Mouse (Mus musculus) 416B (cell line): Measurements from ENCODE around the gene Ltf.
A peak's percentile ranks its signal among the peaks of the same experiment; 100 is the strongest.

Experiments
- DNase-seq: peaks from one replicate; pipeline ENCODE4 v3.0.0; 2011; ENCODE audit warnings: low read depth

The Ltf gene

DNA sequence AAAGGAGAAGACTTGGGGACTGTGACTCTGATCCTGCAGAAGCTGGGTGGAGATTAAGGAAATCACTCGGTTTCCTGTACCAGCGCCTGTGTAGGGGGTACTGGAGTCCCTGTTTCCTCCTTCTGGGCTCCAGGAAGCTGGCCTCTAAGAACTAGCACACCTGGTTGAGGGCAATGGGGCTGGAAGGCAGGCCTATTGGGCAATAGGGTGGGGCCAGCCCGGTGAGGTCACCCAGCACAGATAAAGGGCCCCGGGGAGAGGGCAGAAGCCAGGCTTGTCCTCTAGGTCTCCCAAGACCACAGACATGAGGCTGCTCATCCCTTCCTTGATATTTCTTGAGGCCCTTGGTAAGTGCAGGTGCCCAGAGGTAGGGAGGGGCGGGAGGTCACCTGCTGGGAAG lies at the start of gene Ltf:
Ltf (plus strand) TSS at position 250 of the 400 bp plus-strand sequence.
- DNase-seq, result peak; percentile 20

DNA sequence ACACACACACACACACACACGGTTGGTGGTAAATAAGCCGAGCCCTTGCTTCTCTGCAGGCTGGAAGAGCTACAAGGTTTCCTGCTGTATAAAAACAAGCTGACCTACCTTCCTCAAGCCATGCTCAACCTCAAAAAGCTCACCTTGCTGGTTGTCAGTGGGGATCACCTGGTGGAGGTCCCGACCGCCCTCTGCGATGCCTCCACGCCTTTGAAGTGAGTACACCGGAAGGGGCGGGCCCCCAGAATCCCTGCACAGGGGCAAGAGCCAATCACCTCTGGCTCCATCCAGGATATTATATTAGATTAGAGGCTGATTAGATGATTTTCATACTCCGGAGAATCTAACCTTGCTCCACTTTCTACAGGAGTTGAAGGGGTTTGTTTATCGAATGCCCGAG lies 39.7 kb upstream of the Ltf start:
- no peak for DNase-seq

DNA sequence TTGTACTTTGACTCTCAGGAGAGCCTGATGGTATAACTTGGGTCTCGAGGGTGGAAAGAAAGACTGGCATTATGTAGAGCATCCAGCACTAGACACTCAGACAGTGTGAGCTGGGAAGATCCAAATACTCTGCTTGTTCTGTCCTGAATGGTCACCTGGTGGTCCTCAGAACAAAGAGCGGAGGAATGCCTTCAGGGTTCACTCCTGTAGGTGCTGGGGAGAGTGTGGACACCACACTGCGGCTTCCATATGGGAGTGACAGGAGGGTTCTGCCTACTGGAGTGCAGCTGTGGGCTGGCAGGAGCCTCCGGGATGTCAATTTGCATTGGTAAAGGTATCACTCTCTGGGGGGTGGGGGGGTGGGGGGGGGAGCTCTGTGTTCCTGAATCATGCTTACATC lies 36.7 kb upstream of the Ltf start:
- no peak for DNase-seq

DNA sequence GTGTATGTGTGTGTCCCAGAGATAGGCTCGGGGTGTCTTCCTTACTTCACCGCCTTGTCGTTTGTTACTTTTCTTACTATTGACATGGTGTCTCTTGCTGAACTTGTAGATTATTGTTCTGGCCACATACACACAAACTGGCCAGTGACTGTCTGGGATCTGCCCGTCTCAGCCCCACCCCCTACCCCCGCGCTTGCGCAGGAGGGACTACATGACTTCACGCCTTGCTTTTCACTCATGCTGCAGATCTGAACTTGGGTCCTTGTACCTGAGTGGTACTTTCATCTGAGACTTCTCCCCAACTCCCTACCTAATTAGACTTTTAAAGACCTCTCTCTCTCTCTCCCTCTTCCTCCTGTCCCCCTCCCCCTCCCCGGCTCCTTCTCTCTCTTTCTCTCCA lies 35.0 kb upstream of the Ltf start:
- no peak for DNase-seq

DNA sequence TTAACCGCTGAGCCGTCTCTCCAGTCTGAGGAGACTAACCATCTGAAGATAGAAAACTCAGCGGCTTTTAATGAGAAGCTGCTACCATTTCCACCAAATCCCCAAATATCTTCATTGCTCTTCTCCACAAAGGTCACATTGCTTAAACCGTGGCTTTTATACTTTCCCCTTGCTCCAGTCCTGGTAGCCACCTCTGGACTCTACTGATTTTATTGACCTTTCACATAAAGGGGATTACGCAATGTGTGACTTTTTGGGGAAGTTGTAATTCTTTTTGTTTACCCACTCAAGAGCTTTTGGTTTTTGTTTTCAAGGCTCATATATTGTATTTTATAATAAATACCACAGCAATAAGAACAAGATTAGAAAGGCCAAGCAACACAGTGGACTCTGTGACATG lies 33.5 kb upstream of the Ltf start:
- no peak for DNase-seq

DNA sequence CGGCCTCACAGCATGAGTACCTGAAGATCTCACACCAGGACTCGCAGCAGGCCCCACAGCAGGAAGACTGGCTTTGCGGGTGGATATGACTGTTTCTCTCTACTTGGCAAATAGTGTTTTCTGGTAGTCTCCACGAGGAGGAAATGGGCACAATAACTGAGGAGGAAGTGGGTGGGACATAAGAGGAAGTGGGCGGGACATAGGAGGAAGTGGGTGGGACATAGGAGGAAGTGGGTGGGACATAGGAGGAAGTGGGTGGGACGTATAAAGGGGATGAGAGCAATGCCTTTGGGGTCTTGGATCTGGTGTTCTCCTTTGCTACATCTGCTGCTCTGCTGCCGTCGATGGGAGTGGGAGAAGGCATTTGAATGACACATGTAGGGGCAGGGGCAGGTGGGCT lies 33.1 kb upstream of the Ltf start:
- no peak for DNase-seq

DNA sequence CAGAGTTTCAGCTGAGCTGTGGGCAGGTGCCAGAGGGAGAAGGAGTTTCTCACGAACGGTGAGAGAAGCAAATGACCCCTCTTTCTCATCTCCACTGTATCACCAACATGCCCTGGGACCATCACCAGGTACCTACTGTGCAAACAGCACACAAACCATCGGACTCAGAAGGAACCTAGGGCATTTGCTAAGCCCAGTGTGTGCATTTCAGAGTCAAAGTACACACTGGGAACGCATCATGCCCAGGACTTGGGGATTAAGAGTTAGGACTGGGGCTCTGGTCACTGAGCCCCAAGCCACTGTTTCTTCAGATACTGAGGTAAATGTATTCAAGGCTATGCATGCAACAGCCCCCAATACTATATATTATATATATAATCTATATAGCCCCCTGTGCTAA lies 31.7 kb upstream of the Ltf start:
- DNase-seq, result no peak

DNA sequence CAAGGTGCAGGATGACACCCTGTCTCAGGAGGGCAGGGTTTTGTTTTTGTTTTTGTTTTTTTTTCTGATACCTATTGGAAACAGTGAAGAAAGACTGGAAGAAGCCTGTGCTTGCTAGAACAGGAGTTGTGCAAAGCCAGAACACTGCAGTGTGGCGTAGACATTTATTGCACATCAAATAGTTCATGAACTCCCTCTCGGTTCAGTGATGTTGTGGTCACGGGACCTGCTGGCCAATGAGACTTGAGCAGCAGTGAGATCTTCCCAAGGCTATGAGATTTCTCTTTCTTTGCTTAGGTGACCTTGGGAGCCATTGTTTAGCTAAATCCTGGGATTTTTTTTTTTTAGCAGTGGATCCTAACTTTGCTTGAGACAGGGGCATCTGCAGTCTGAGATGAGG lies 31.0 kb upstream of the Ltf start:
- DNase-seq, result no peak

DNA sequence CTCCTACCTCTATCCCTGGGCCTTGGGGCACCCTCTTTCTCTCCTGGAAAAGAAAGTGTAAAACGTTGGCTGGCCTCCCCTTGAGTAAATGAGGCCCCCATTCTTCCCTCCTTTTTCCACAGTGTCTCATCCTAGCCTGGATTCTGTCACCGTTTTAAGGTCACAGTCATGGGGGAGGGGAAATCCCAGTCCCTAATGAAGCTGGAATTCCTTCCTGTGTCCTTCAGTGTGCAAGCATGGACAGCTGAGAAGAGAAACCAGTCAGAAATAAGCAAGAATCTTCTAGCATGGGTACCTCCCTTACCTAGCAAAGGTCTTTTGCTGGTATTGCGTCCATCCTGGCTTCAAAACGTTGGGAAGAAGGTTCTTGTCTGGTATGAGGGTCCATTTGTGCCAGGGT lies 29.9 kb upstream of the Ltf start:
- DNase-seq, result no peak

DNA sequence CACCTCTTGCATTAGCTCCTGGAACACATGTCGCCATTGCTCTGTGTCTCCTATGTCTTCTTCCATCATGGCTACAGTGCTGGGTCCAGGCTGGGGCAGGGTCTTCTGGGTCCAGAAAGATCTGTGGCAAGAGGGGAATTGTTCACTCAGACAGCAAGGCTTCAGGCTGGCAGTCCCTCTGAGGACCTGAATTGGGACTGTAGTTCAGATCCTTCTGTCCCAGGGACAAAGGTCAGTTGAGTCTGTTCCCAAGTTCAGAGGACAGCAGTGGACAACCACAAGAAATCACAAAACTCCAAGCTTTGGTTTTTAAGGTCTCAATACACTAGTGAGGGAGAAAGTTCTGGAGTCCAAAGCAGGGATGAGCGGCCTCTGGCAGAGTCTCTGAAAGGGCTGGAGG lies 29.5 kb upstream of the Ltf start:
- DNase-seq, result no peak

DNA sequence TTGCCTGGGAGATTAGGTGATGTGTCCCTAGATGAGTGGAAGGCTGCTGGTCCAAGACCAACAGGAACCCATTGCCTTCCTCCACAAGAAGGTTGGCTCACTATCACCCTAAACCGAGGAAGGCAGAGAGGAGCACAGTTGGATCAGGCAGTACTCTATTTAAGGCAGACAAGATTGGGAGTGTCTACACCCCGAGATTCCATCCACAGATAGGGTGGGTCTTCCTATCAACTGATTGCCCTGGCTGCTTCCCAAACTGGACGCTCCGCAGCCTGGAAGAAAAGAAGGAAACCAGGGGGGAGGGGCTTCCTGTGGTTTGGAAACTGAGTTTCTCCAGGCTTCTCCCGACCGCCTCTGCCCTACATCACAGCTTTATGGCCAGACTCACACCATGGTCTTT lies 28.9 kb upstream of the Ltf start, which contains the start of gene Rtp3:
Rtp3 (minus strand) TSS at position 380 of the 400 bp plus-strand sequence.
- DNase-seq, result no peak

DNA sequence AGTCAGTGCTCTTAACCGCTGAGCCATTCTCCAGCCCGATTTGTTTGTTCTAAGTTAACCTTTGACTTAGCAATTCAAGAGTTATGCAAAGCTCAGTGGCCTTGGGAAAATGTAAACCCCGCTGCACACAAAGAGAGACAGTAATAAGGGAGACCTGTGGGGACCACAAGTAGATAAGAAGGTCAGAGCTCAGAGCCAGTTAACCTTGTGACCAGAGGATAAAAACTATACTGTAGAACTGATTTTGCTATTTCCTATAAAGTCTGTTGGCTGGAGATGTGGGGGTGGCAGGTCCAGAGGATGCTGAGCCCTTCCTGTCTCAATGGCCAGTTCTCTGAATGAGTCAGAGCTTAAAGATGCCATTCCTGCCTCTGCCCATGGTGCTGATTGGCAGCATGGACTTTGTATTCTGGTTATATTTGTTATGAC lies 25.8 kb upstream of the Ltf start:
- peak; percentile 70 for DNase-seq

DNA sequence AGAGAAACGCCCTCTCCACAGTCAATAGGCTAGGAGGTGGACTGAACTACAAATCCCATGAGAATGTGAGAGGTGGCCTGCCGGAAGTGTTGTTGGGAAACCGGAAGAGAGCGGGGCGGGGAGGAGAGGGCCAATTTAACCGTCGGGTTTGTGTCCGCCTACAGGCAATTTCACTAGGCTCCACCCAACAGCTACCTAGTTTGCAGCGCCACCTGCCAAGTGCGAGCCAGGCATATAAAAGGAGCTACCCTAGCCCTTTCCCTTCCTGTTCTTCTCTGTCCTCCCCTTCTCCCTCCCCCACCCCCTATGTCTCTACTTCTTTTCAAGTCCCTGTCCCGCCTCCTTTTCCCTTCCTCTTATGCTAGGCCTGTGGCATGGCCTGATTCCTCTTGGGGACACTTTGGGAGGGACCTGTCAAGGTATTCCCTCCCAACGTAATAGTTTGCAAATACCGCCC lies 24.3 kb upstream of the Ltf start:
- peak; percentile 94 for DNase-seq

DNA sequence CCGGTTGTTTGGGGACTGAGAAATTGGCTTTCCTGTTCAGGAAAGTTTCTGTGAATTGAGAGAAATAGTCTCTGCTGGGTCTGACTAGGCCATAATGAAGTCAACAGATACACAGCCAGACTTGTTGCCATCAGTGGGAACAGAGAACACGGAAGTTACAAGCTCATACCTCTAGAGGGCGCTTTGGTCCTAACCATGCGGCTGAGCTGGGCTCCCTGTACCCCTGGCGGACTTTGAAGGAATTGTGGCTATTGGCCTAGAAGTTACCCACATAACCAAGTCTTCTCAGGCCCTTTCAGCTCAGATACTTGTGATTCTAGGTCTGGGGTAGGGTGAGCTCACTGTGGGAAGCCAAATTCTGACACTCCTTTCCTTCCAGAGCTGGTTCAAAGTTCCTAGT lies 21.8 kb upstream of the Ltf start:
- peak; percentile 92 for DNase-seq

DNA sequence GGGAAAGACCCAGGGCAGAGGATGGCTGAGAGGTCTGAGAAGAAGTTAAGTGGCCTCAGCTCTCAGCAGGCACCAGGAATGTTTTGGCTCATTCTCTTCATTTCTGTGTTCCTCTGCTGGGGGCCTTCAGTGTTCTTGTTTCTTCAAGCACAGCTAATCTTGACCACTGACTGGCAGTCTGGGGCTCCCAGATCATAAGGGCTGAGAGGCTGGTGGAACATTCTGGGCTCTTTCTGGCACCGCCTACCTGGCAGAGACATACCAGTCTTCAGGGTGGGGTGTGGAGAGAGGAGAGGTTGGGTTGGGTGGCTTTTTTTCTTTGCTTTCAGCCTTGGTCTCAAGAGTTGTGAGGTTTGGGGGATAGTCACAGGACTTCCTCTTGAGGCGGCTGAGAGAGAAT lies 20.0 kb upstream of the Ltf start:
- DNase-seq, result peak; percentile 12

DNA sequence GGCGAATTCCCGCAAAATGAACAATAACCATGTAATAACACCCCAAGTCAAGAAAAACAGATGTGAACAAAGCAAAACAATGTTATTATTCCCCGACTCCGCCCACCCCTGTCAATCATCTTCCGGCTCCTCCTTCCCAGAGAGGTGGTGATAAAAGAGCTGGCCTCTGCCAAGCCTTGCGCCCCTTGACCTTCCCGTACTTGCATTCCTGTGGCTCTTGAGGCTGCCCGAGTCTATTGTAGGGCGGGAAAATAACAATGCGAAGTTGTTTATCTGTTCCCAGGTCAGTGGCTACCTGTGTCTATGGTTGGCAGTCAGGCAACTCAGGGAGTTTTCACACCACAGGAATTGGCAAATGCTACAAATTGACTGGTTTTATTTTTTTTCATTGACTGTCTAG lies 19.2 kb upstream of the Ltf start:
- no peak for DNase-seq

DNA sequence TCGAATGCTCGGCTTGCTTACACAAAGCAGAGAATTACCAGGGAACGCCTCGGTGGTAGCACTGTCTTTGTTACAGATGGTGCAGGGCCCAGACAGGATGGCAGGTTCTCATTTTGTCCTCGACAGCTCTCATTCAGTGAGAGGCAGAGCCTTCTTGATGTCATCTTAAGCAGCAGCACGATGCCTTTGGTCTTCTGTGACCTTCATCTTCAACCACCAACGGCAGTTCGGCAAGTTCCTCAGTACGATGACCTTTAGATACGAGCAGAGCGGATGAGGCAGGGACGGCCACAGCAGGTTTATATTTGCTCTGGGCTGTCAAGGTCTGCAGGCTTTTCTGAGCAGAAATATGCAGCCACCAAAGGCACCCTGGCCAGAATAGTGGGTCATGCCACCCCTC lies 17.4 kb upstream of the Ltf start:
- DNase-seq, result no peak

DNA sequence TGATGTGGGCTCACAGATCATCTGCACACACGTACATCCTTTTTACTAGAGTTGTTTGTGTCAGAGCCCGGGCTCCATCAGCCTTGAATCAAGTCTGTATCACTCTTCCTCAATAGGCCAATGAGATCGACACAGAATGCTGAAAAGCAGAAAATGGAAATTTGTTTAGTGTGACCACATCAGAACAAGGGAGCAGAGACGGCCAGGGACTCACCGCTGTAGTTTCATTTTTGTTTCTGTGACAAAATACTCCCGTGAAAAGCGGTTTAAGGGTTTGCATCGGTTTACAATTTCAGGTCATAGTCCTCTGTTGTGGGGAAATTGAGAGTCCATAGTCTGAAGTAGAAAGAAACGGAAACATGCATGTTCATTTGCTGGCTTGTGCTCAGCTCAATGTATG lies 15.8 kb upstream of the Ltf start:
- no peak for DNase-seq

DNA sequence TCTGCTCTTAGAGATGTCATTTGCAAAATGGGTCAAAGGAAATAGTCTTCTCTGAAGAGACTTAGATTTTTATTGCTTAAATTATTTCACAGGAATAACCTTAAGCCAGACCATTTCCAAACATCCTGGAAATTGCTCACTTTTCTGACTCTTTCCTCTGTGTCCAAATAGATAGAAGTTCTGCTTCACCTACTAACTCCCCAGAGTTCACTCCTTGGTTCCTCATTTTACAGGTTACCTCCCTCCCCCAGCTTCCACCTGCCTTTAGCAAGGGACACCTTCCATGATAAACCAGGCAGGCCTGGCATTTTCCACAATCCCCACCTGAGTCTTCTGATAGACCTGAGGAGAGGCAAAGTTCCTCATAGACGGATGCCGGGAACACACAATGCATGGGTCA lies 12.5 kb upstream of the Ltf start:
- DNase-seq, result no peak

DNA sequence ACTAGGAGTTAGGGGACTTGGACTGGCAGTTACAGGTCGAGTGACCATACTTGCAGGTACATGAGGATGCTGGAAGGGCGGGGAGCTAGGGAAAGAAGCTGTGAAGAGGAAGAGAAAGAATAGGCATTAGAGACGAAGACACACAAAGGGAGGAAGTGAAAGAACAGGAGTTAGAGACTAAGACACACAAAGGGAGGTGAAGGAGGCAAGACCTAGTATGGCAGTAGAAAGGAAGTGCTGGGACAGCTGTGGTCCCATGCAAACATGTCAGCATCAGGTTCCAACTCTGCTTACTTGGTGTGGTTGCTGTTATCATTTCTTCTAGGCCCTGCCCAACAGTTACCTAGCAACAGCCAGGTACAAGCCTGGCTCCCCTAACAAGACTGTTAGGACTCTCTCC lies 9.3 kb upstream of the Ltf start:
- no peak for DNase-seq

DNA sequence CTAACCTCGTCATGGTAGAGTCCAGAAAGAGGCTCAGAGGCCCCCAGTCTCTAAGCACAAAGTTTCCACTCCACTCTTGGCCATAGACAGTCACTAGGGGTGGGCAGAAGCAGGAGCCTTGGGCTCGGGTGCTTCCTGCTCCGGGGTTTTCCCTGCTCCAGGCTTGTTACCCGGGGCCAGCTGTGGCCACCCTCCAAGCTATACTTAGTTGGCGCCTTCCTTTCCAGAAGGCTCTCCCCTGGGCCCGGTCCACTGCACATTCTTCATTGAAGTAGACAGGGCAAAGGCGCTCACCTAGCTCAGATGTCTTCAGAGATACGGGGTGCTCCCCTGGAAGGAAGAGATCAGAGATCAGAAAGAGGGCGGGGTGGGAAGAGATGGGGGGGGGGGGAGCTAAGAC lies 7.5 kb upstream of the Ltf start:
- no peak for DNase-seq

DNA sequence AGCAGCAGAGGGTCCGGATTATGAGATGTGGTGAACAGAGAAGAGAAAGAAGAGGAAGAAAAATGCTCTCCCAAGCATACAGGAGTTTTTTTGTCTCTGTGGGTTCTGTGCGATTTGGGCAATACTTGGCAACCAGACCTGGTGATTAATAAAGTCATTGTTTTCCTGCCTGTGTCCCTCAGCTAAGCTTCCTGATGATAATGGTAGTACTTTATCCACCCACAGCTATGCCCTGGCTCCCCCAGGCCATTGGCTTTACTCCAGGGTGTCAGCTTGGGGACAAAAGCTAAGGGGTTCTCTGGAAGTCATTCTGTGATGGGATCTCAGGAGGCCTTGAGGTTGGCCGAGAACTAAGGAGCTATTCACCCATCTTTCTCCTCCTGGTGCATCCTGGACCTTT lies 7.0 kb upstream of the Ltf start:
- DNase-seq, result no peak

DNA sequence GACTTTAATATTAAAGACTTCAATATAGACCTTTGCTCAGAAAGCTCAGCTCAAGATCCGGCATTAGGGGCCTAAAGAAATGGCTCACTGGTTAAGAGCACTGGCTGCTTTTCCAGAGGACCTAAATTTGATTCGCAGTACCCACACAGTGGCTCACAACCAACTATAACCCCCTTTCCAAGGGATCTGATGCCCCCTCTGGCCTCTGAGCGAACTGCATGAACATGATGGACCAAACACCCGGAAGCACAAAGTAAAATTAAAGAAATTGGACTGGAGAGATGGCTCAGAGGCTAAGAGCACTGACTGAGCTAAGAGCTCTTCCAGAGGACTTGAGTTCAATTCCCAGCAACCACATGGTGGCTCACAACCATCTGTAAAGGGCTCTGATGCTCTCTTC lies 3.4 kb upstream of the Ltf start:
- DNase-seq, result peak; percentile 16

DNA sequence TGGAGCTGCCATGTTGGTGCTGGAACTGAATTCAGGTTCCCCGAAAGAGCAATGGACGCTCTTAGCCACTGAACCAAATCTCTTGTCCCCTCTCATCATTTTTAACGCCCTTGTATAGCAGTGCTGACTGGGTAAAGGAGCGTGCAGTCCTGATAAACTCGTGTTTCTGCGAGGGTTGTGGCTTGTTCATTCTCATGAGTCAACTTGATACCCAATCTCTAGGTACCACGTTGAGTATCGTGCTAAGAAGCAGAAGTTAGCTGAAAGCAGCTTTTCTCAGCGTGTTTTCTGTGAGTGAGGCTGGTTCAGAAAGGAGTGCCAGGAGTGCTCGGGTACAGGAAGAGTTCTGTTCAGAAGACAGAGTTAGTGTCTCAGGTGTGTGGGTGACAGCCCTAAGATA lies 7.7 kb downstream of the Ltf start:
- no peak for DNase-seq

DNA sequence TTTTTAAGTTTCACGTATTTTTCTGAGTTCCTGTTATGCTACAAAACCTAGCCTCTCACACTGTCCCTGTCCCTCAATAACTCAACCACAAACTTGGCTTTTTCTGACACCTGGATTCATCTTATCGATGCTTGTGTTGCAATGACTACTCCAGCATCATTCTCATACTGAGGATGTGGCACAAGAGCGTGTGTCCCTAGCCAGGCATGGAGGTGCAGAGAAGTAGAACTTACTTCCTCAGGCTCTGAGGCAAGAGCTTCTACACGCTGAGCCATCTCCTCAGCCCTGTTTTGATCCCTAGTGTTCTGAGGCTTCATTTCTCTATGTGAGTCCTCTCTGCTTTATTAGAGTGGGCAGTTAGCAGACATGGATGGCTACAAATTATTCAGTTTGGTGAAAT lies 14.6 kb downstream of the Ltf start:
- no peak for DNase-seq
